Mouse (Mus musculus) heart, embryonic 14.5 days (tissue): ENCODE data around the gene Btbd11. TPM values are rescaled to one million over a fixed set of nuclear protein-coding genes. Genes with fewer than 3 reads are reported as not detected.

Experiments used
- ATAC-seq: fragments of 200-750 bp; cut with Nextera tagmentation; 2 replicates; pipeline ENCODE4 v1.8.0; 2017; ENCODE audit warnings: low read depth, moderate TSS enrichment; ENCODE audit not compliant: insufficient number of reproducible peaks, insufficient read depth, low FRiP score
- H3K27ac ChIP-seq, 2 experiments: fragments of 200-500 bp in 1 of 2; fragments of 300-500 bp in 1 of 2; sonication (generic) in 1 of 2; replicated peaks in 1 of 2; 2 replicates each; pipeline ENCODE4 v1.5.1; 2012 to 2014; ENCODE audit warnings: low read depth in 2 of 2, low read length in 2 of 2, control low read depth in 1 of 2, mild to moderate bottlenecking in 1 of 2, mixed read lengths in 1 of 2; ENCODE audit not compliant: control insufficient read depth in 1 of 2, insufficient read depth in 1 of 2
- H3K27me3 ChIP-seq: fragments of 300-500 bp; sonication (generic); 2 replicates; pipeline ENCODE4 v1.6.1; 2014; ENCODE audit warnings: mild to moderate bottlenecking, low read length, control low read depth; ENCODE audit not compliant: control insufficient read depth, insufficient read depth
- H3K36me3 ChIP-seq: fragments of 300-500 bp; sonication (generic); 2 replicates; pipeline ENCODE4 v1.6.1; 2014; ENCODE audit warnings: mild to moderate bottlenecking, control low read depth, low read length, mixed read lengths; ENCODE audit not compliant: control insufficient read depth, insufficient read depth
- H3K4me1 ChIP-seq, 2 experiments: fragments of 200-500 bp in 1 of 2; fragments of 300-500 bp in 1 of 2; sonication (generic) in 1 of 2; 2 replicates each; pipeline ENCODE4 v1.6.1; 2012 to 2014; ENCODE audit warnings: low read length in 2 of 2, control low read depth in 1 of 2, mixed read lengths in 1 of 2; ENCODE audit not compliant: control insufficient read depth in 2 of 2, insufficient read depth in 2 of 2
- H3K4me2 ChIP-seq: fragments of 300-500 bp; sonication (generic); 2 replicates; pipeline ENCODE4 v1.6.1; 2014; ENCODE audit warnings: mild to moderate bottlenecking, low read length
- H3K4me3 ChIP-seq, 2 experiments: fragments of 200-500 bp in 1 of 2; fragments of 300-500 bp in 1 of 2; sonication (generic) in 1 of 2; 2 replicates each; pipeline ENCODE4 v1.5.1; 2012 to 2014; ENCODE audit warnings: low read length in 2 of 2, mild to moderate bottlenecking in 2 of 2, control low read depth in 1 of 2, low read depth in 1 of 2, moderate library complexity in 1 of 2; ENCODE audit not compliant: control insufficient read depth in 1 of 2, insufficient read depth in 1 of 2
- H3K9ac ChIP-seq: fragments of 300-500 bp; sonication (generic); 2 replicates; pipeline ENCODE4 v1.6.1; 2014; ENCODE audit warnings: mild to moderate bottlenecking, low read length
- H3K9me3 ChIP-seq: fragments of 300-500 bp; sonication (generic); 2 replicates; pipeline ENCODE4 v1.6.1; 2016; ENCODE audit warnings: low read length, control low read depth; ENCODE audit not compliant: control insufficient read depth
- WGBS: fragments of 180-500 bp; shearing (Covaris S2); extraction: QIAGEN DNeasy Blood & Tissue Kit; methylation state at CpG from one replicate; pipeline ENCODE4 v1.1.7; 2014; 5-methylcytosine and 5-hydroxymethylcytosine counted together
- polyA plus RNA-seq: library from polyadenylated mRNA; unstranded; fragments of >200 nt; fragmentation: Nextera tagmentation; extraction: Ambion mirVana; gene quantifications from 2 replicates; pipeline ENCODE4 v1.2.1, GENCODE M21; 2014

The Btbd11 gene
- polyA plus RNA-seq, 1 experiment from 2014 or later, result 0.73 TPM

DNA sequence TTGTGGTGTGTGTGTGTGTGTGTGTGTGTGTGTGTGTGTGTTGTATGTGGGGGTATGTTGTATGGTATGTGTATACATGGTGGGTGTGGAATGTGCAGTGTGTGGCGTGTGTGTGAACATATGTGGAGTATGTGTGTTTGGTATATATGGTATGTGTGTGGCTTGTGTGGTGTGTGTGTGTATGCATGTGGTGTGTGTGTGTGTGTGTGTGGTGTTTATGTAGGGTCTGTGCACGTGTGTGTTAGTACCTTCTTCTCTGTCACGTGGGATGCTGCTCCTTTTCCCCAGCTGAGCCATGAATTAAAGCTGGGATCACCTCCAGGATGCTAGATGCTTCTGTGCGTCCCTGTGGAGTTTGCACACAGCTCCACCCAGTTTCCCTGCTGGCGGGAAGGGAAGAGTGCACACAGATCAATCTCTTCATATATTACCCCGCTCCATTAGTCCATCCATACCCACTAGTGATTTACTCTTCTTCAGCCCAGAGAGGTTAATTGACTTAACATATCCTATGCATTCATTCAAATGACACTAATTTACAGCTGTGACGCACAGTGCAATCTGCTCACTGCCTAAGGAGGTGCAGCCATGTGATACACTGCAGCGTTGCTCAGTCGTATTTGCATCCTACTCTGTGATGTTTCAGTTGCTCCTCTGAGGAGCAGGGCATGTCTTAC is 23.7 kb upstream of the Btbd11 start:
- Histone ChIP-seq H3K9ac (no peak overlapping the region), H3K27ac (no peak overlapping the region), H3K9me3 (no peaks in the 10 kb centered on the region), H3K4me3 (no peak overlapping the region), H3K4me2 (no peak overlapping the region), H3K4me1 (no peaks in the 10 kb centered on the region), H3K36me3 (no peaks in the 10 kb centered on the region), H3K27me3 (no peaks in the 10 kb centered on the region)
- 74% methylated on average over 9 of the region's 9 CpGs for WGBS
- no peak; the same call in 1 of the 2 replicates for ATAC-seq

DNA sequence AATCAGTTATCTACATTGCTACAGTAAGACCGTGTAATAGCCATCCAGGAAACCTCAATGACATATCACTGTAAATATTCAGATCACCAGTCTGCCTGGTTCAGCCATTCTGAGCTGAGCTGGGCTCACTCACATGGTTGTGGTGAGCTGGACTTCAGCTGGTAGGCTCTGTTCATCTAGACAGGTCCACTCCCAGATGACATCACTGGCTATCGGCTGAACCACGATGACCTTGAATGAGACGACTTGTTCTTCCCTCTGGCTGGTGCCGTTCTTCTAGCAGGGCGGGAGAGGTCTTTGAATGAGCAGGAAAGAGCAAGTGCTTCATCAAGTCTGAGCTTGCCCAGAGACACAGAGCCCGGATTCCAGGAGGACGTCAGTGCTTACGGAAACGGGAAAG is 19.7 kb upstream of the Btbd11 start:
- no peak overlapping the region for H3K9ac ChIP-seq
- H3K4me1 ChIP-seq, result no peaks in the 10 kb centered on the region
- no peaks in the 10 kb centered on the region for H3K36me3 ChIP-seq
- WGBS, result 66% methylated on average over 10 of the region's 10 CpGs
- no peak for ATAC-seq
- H3K27me3 ChIP-seq, result no peaks in the 10 kb centered on the region
- H3K9me3 ChIP-seq, result no peaks in the 10 kb centered on the region
- no peak overlapping the region for H3K27ac ChIP-seq
- H3K4me3 ChIP-seq, result no peak overlapping the region
- no peak overlapping the region for H3K4me2 ChIP-seq

DNA sequence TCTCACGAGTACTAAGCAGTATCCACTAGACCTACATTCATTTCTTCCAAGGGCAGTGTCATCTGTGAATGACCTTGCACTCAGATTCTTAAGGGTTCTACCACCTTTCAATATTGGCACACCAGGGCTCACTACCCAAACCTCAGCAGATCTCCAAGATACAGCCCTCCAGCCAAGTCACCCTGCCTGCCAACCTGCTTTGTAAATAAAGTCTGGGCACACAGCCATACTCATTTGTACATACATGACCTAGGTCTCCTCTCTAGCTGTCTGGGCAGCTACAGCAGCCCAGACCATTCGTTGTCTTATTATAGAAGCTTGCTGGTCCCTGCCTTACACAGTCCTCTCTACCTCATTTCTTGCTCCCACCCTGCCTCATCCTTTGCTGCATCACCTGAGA is 15.3 kb upstream of the Btbd11 start:
- Histone ChIP-seq H3K4me3 (no peak overlapping the region), H3K4me1 (no peaks in the 10 kb centered on the region), H3K27me3 (no peaks in the 10 kb centered on the region), H3K27ac (no peak overlapping the region), H3K9me3 (no peaks in the 10 kb centered on the region), H3K9ac (no peak overlapping the region), H3K36me3 (no peaks in the 10 kb centered on the region), H3K4me2 (no peak overlapping the region)
- no peak for ATAC-seq
- WGBS, result 64% methylated on average over 2 of the region's 2 CpGs

DNA sequence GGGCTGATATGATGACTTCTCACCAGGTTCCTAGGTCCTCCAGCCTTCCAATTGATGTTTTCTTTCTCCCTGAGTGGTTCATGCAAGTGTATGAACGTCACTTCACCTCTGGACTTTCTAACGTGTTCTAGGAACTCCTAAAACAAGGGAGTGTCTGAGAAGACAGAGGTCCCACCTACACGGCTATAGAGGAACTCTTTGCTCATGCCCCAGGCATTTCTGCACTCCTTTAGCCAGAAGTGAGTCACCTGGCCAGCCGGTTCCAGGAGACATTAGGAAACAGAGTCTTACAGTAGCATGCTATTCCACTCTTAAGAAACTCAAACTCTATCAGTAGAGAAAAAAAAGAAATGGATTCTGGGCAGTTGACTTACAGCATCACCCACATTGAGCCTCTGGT is 14.5 kb upstream of the Btbd11 start:
- no peaks in the 10 kb centered on the region for H3K4me1 ChIP-seq
- no peak overlapping the region for H3K4me2 ChIP-seq
- no peak overlapping the region for H3K27ac ChIP-seq
- no peak overlapping the region for H3K9ac ChIP-seq
- ATAC-seq, result no peak
- no peaks in the 10 kb centered on the region for H3K36me3 ChIP-seq
- H3K9me3 ChIP-seq, result no peaks in the 10 kb centered on the region
- WGBS, result 70% methylated on average over 4 of the region's 4 CpGs
- no peaks in the 10 kb centered on the region for H3K27me3 ChIP-seq
- no peak overlapping the region for H3K4me3 ChIP-seq

DNA sequence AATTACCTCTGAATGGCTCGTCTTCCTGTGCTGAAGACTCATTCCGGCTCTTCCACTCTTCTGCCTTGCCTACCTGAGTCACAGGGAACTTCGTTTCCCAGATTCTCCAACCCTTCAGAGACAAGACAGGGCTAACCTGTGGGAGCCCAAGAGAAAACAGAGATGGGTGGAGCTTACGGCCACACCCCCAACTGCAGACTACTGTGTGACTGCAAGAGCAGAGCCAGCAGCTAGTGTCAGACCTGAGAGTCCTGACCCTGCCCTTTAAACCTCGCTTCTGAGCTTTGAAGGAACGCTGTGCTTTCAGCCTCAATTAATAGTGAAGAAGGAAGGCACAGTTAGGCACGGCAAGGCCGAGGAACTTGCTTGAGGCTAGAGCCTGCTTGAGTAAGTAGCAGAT is 7.6 kb upstream of the Btbd11 start:
- 0 out of 2 replicates have a peak, but pooled peaks have one; percentile 47 for ATAC-seq
- WGBS, result 24% methylated on average over 8 of the region's 8 CpGs
- H3K9ac ChIP-seq, result no peak overlapping the region

DNA sequence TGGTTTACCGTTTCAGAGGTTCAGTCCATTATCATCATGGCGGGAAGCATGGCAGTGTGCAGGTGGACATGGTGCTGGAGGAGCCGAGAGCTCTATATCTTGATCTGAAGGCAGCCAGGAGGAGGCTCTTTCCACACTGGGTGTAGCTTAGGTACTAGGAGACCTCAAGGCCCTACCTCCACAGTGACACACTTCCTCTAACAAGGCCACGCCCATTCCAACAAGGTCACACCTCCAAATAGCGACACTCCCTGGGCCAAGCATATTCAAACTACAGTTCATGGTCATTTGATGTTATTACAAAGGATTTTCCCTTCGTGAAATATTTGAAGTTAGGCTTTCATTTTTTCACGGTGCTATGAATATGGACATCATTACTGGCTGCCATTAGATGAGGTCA is 3.6 kb upstream of the Btbd11 start:
- 82% methylated on average over 7 of the region's 7 CpGs for WGBS

More for the DNA sequence above, 7.6 kb upstream of the Btbd11 start:
- Histone ChIP-seq H3K36me3 (no peaks in the 10 kb centered on the region), H3K4me3 (no peak overlapping the region), H3K4me2 (peak overlapping the region; percentile 27; the same call in 1 of the 2 replicates), H3K27ac (no peak overlapping the region), H3K4me1 (no peaks in the 10 kb centered on the region), H3K27me3 (no peaks in the 10 kb centered on the region), H3K9me3 (no peaks in the 10 kb centered on the region)

DNA sequence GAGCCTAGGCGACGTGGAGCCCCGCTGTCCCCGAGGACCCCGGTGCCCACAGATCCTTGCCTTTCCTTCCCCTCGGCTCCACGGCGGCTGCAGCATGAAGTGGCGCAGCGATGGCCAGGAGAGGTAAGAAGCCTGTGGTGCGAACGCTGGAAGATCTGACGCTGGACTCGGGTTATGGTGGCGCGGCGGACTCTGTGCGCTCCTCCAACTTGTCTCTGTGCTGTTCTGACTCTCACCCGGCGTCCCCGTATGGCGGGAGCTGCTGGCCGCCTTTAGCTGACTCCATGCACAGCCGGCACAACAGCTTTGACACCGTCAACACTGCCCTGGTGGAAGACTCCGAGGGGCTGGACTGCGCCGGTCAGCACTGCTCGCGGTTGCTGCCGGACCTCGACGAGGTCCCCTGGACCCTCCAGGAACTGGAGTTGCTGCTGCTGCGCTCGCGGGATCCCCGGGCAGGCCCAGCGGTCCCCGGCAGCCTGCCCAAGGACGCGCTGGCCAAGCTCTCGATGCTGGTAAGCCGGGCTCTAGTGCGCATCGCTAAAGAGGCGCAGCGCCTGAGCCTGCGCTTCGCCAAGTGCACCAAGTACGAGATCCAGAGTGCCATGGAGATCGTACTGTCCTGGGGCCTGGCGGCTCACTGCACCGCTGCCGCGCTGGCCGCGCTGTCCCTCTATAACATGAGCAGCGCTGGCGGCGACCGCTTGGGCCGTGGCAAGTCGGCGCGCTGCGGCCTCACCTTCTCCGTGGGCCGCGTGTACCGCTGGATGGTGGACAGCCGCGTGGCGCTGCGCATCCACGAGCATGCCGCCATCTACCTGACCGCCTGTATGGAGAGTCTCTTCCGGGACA is 831 bp downstream of the Btbd11 start:
- H3K27ac ChIP-seq, result no peak overlapping the region
- peak overlapping the region; percentile 100 for H3K4me2 ChIP-seq
- peaks cover 8 to 10% of the 10 kb centered on the region in 2 experiments; a peak in 2 of 4 replicates for H3K4me1 ChIP-seq
- no peaks in the 10 kb centered on the region for H3K9me3 ChIP-seq
- H3K27me3 ChIP-seq, result peaks cover 21% of the 10 kb centered on the region
- WGBS, result under 1% methylated on average over 78 of the region's 78 CpGs
- H3K36me3 ChIP-seq, result no peaks in the 10 kb centered on the region
- peak overlapping the region; percentile 57 to 59 for H3K4me3 ChIP-seq
- H3K9ac ChIP-seq, result peak overlapping the region; percentile 69
- peak; percentile 18; the same call in 1 of the 2 replicates for ATAC-seq

More for the DNA sequence above, 3.6 kb upstream of the Btbd11 start:
- no peak overlapping the region for H3K27ac ChIP-seq
- no peaks in the 10 kb centered on the region for H3K9me3 ChIP-seq
- peaks cover under 1 to 4% of the 10 kb centered on the region in 2 experiments; a peak in 2 of 4 replicates for H3K4me1 ChIP-seq
- no peak for ATAC-seq
- no peak overlapping the region for H3K4me3 ChIP-seq
- H3K36me3 ChIP-seq, result no peaks in the 10 kb centered on the region
- no peak overlapping the region for H3K4me2 ChIP-seq
- peaks cover 6% of the 10 kb centered on the region for H3K27me3 ChIP-seq
- no peak overlapping the region for H3K9ac ChIP-seq
